Mouse (Mus musculus): Measurements from ENCODE around the gene Myrfl. TPM values are rescaled to one million over a fixed set of nuclear protein-coding genes. Genes with fewer than 3 reads are reported as not detected.

The Myrfl gene
- polyA plus RNA-seq, 1 experiment from 2014 or later, result 0.09 TPM

DNA sequence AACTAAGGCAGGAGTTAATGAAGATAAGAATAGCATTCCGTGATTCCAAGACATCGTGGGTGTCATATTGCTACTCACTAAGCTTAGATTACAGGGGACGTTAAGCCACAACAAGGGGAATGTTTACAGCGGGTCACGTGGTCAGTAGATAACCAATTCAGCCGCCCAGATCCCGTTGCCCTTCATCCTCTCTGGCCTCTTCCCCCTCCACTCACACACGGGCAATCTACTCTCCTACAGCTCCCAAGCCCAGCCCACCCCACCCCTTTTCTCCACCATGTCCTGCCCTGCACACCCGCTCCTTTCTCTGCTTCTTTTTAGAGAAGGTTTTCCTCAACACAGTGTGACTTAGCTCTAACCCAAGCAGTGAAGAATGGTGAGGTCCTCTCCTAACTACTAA is 87.3 kb downstream of the Myrfl start:
- WGBS, result 31% methylated on average over 9 of the region's 9 CpGs
- Histone ChIP-seq H3K9ac (no peak overlapping the region), H3K27ac (no peak overlapping the region), H3K27me3 (no peaks in the 10 kb centered on the region), H3K4me1 (no peaks in the 10 kb centered on the region), H3K9me3 (no peaks in the 10 kb centered on the region), H3K36me3 (no peaks in the 10 kb centered on the region), H3K4me2 (no peak overlapping the region), H3K4me3 (no peak overlapping the region)
- ATAC-seq (ENCODE audit: borderline replicate concordance, extremely low read depth, low FRiP score, low TSS enrichment), result no peak

DNA sequence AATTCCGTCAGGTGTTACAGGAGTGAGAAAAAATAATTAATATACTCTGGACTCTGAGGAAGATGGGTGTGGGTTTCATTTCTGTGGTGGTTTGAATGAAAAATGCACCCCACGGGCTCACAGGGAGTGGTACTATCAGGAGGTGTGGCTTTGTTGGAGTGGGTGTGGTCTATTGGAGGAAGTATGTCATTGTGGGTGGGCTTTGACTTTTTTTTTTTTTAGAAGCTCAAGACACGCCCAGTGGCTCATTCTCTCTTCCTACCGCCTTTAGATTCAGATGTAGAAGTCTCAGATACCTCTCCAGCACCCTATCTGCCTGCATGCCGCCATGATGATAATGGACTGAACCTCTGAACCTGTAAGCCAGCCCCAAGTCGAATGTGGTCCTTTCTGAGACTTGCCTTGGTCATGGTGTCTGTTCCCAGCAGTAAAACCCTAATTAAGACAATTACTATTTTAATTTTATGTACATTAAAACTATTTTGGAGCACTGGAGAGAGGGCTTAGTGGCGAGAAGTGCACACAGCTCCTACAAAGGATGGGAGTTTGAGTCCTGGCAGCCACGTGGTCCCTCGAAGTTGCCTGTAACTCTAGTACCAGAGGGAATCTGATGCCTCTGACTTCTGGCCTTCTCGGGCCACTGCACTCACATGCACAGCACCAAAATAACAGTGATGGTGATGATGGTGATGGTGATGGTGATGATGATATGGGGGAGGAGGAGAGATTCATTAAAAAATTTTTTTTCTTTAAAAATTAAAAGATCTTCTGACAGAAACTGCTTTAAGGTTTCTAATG is 88.0 kb downstream of the Myrfl start:
- no peak overlapping the region for H3K27ac ChIP-seq
- H3K9me3 ChIP-seq, result no peaks in the 10 kb centered on the region
- 86% methylated on average over 10 of the region's 10 CpGs for WGBS
- H3K36me3 ChIP-seq, result no peaks in the 10 kb centered on the region
- H3K9ac ChIP-seq, result no peak overlapping the region
- no peak for ATAC-seq (ENCODE audit: borderline replicate concordance, extremely low read depth, low FRiP score, low TSS enrichment)
- no peaks in the 10 kb centered on the region for H3K27me3 ChIP-seq
- no peak overlapping the region for H3K4me2 ChIP-seq
- no peaks in the 10 kb centered on the region for H3K4me1 ChIP-seq
- H3K4me3 ChIP-seq, result no peak overlapping the region

DNA sequence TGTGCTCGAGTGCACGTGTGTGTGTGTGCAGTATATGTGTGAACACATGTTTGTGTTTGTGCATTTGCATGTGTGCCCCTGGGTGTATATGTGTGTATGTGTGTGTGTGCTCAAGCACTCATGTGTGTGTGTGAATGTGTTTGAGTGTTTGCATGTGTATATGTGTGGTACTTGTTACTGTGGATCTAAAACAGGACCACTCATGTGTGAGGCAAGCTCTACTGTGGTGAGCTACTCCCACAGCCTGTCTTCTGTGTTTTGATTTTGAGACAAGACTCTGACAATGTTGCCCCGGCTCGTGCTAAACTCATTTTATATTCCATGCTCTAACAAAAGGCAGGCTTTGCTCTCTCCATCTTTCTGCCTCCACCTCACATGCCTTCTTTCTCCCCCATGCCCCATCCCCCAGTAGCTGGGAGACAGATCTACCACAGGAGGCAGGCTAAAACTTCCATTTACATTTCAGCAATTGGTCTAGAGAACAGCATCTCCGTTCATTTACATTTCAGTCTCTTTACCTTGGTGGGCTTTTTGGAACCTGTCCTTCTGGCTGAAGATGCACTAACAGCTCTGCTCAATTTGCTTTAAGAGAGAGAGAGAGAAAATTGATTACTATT is 94.4 kb downstream of the Myrfl start:
- no peaks in the 10 kb centered on the region for H3K36me3 ChIP-seq
- no peak overlapping the region for H3K9ac ChIP-seq
- H3K4me3 ChIP-seq, result no peak overlapping the region
- H3K9me3 ChIP-seq, result no peaks in the 10 kb centered on the region
- H3K4me1 ChIP-seq, result no peaks in the 10 kb centered on the region
- H3K27me3 ChIP-seq, result no peaks in the 10 kb centered on the region; the same call in 1 of the 2 replicates
- H3K27ac ChIP-seq, result no peak overlapping the region
- H3K4me2 ChIP-seq, result no peak overlapping the region
- 50% methylated on average over 5 of the region's 5 CpGs for whole genome bisulfite sequencing
- no peak for ATAC-seq (ENCODE audit: borderline replicate concordance, extremely low read depth, low FRiP score, low TSS enrichment)

DNA sequence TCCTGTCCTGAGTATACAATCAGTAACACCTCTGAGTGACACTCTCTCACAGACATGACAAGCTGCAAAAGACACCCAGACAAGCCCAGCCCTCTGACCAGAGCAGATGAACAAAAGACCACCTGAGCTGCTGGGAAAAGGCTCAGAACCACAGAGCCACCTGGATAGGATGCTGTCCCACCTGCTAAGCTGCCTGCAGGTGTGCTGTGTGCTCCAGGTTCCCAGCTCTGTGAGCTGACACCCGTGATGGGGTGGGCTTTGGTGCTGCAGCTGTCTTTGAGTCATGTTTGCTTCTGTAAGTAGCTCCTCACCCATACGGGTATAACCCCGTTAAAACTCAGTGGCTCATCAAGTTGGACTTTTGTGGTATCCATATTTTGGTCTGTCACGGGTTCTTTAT is 95.4 kb downstream of the Myrfl start:
- no peak for ATAC-seq (ENCODE audit: borderline replicate concordance, extremely low read depth, low FRiP score, low TSS enrichment)

DNA sequence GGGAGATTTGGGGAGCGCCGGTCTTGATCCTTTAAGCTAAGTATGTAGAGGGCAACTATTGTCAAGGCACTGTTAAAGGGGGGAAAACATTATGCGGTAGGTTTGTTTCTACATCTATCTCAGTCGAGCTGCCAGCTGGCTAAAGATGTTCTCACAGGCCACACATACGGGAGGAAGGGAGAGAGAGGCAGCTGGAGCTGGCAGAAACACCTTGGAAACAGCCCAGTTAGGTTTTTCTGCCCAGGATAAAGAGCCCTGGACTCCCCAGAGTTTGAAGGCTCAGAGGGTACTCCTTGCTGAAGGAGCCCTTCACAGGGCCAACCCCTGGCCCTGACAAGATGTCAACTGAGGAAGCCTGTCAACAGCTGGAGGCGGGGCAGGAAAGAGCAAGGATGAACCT is 100.7 kb downstream of the Myrfl start:
- no peak overlapping the region for H3K27ac ChIP-seq
- H3K4me2 ChIP-seq, result no peak overlapping the region
- no peak for ATAC-seq (ENCODE audit: borderline replicate concordance, extremely low read depth, low FRiP score, low TSS enrichment)
- no peaks in the 10 kb centered on the region for H3K27me3 ChIP-seq
- H3K9me3 ChIP-seq, result no peaks in the 10 kb centered on the region
- no peak overlapping the region for H3K4me3 ChIP-seq
- H3K9ac ChIP-seq, result no peak overlapping the region
- 61% methylated on average over 6 of the region's 6 CpGs for WGBS
- no peaks in the 10 kb centered on the region for H3K4me1 ChIP-seq
- H3K36me3 ChIP-seq, result no peaks in the 10 kb centered on the region

More for the DNA sequence above, 95.4 kb downstream of the Myrfl start:
- Histone ChIP-seq H3K4me2 (no peak overlapping the region), H3K27ac (no peak overlapping the region), H3K4me3 (no peak overlapping the region), H3K9me3 (no peaks in the 10 kb centered on the region), H3K4me1 (no peaks in the 10 kb centered on the region), H3K27me3 (no peaks in the 10 kb centered on the region; the same call in 1 of the 2 replicates), H3K9ac (no peak overlapping the region), H3K36me3 (no peaks in the 10 kb centered on the region)
- 51% methylated on average over 4 of the region's 4 CpGs for WGBS

DNA sequence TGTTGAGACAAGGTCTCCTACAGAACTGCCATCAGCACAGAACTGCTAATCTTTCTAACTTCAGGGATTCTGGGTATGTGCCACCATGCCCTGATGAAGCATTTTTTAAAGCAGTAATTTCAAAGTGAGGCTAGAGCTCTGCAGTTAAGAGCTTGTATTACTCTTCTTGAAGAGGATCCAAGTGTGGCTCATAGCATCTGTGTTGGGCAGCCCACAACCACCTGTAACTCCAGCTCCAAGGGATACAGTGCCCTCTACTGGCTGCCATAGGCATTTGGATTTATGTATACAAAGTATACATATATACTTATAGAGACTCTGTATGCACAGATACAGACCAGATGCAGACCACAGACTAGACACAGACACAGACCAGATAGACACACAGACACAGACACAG is 107.6 kb downstream of the Myrfl start:
- H3K9me3 ChIP-seq, result no peaks in the 10 kb centered on the region
- 0 out of 2 replicates have a peak, but pooled peaks have one; percentile 46 for ATAC-seq (ENCODE audit: borderline replicate concordance, extremely low read depth, low FRiP score, low TSS enrichment)

DNA sequence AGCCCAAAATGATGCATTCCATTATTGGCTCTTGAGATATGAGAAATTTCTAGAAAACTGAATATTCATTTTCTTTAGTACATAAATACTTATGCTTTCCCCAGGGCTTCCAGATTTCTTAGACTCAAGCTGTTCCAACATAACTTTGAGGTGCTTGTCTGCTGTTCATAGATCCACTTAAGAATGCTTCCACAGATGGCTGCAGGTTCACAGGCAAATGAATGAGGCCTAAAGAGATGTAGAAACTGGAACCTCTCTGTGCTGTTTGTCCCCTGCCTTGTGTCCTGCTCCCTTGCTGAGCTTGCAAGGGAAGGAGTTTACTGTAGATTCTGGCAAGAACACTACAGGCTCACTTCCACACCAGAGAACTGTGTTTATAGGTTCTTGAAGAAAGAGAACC is 108.3 kb downstream of the Myrfl start:
- Histone ChIP-seq H3K27ac (no peak overlapping the region), H3K4me3 (no peak overlapping the region), H3K36me3 (no peaks in the 10 kb centered on the region), H3K9me3 (no peaks in the 10 kb centered on the region), H3K4me1 (no peaks in the 10 kb centered on the region), H3K4me2 (no peak overlapping the region), H3K27me3 (no peaks in the 10 kb centered on the region), H3K9ac (no peak overlapping the region)
- no peak for ATAC-seq (ENCODE audit: borderline replicate concordance, extremely low read depth, low FRiP score, low TSS enrichment)

More for the DNA sequence above, 107.6 kb downstream of the Myrfl start:
- no peak overlapping the region for H3K4me3 ChIP-seq
- no peak overlapping the region for H3K27ac ChIP-seq
- H3K27me3 ChIP-seq, result no peaks in the 10 kb centered on the region
- no peak overlapping the region for H3K4me2 ChIP-seq
- H3K9ac ChIP-seq, result no peak overlapping the region
- H3K36me3 ChIP-seq, result no peaks in the 10 kb centered on the region
- H3K4me1 ChIP-seq, result no peaks in the 10 kb centered on the region

DNA sequence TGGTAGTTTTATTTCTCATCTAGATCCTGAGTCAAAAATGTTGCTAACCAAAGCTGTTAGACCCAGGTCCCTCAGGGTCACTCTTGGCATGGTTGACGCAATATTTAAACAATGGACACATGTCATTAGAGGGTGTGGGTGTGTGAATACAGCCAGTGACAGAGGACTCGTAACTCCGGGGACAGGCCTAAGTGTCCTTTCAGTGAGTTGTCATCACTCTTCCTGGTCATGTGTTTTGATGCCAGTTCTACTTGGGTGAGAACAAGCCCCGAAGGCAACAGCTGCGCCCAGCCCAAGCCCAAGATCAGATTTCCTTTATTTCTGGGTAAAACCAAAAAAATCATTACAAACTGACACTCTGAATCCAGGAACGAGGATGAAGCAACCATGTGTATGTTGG is 112.6 kb downstream of the Myrfl start:
- Histone ChIP-seq H3K27me3 (no peaks in the 10 kb centered on the region), H3K4me2 (no peak overlapping the region), H3K36me3 (no peaks in the 10 kb centered on the region), H3K4me3 (no peak overlapping the region), H3K27ac (no peak overlapping the region), H3K9me3 (no peaks in the 10 kb centered on the region), H3K4me1 (no peaks in the 10 kb centered on the region), H3K9ac (no peak overlapping the region)
- ATAC-seq (ENCODE audit: borderline replicate concordance, extremely low read depth, low FRiP score, low TSS enrichment), result no peak
- 61% methylated on average over 6 of the region's 6 CpGs for WGBS

DNA sequence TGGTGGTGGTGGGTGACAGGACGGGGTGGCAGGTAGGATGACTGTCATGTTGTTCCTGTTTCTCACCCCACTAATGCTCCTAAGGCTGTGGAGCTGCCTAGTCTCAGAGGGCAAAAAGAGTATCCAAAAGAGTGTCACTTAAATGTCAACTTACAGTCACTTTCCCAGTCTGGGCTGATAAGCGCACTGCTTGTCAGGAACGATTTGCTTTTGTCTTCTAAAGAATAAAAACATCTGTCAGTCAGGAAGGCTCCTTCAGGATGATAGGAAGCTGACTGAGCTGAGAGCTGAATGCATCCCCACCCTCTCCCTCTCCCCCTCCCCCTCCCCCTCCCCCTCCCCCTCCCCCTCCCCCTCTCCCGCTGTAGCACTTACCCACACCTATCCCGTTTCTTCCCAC is 113.7 kb downstream of the Myrfl start:
- no peaks in the 10 kb centered on the region for H3K4me1 ChIP-seq
- H3K4me2 ChIP-seq, result no peak overlapping the region
- WGBS, result 34% methylated on average over 3 of the region's 5 CpGs
- no peak overlapping the region for H3K9ac ChIP-seq
- no peak overlapping the region for H3K4me3 ChIP-seq
- H3K27ac ChIP-seq, result no peak overlapping the region
- no peaks in the 10 kb centered on the region for H3K9me3 ChIP-seq
- no peaks in the 10 kb centered on the region for H3K27me3 ChIP-seq
- no peak for ATAC-seq (ENCODE audit: borderline replicate concordance, extremely low read depth, low FRiP score, low TSS enrichment)
- no peaks in the 10 kb centered on the region for H3K36me3 ChIP-seq

DNA sequence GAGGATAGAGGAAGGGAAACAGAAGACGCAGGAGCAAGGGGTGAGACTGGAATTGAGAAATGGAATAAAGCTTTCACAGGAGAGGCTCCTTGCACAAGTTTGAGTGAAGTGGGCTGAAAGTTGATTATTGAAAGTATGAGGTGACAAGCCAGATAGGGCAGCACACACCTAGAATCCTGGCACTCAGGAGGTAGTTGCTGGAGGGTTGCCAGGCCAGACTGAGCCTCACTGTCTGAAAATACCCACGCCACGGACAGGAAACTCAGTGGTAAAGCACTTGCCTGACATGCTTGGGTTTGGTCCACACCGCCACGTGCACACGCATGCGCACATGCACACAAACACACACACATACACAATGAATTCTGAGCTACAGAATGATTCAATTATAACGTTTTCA is 118.8 kb downstream of the Myrfl start:
- no peak for ATAC-seq (ENCODE audit: borderline replicate concordance, extremely low read depth, low FRiP score, low TSS enrichment)
- no peaks in the 10 kb centered on the region for H3K4me1 ChIP-seq
- no peaks in the 10 kb centered on the region for H3K27me3 ChIP-seq
- H3K9me3 ChIP-seq, result no peaks in the 10 kb centered on the region
- no peaks in the 10 kb centered on the region for H3K36me3 ChIP-seq
- H3K9ac ChIP-seq, result no peak overlapping the region
- no peak overlapping the region for H3K27ac ChIP-seq
- H3K4me2 ChIP-seq, result no peak overlapping the region
- no peak overlapping the region for H3K4me3 ChIP-seq
- 83% methylated on average over 8 of the region's 8 CpGs for WGBS

DNA sequence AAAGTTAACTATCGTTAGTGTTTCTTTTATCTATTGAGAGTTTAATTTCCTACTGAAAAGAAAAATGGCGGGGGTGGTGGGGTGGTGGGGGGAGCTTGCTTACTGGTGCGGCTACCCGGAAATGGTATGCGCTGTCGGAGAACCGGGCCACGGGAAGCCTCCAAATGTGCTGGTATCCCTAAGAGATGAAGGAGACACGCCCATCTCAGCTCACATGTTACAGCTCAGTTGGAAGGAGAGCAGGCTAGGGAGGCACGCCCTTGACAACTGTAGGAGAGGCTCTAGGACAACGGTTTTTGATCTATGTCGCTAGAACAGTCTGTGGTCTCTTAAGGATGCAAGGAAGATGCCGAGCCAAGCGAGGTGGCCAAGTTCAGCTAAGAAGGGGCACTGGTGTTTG is 119.9 kb downstream of the Myrfl start:
- Histone ChIP-seq H3K27me3 (no peaks in the 10 kb centered on the region), H3K9me3 (no peaks in the 10 kb centered on the region), H3K4me1 (peaks cover 4% of the 10 kb centered on the region; the same call in 1 of the 2 replicates), H3K9ac (no peak overlapping the region), H3K4me3 (no peak overlapping the region), H3K36me3 (no peaks in the 10 kb centered on the region), H3K27ac (no peak overlapping the region), H3K4me2 (no peak overlapping the region)
- no peak for ATAC-seq (ENCODE audit: borderline replicate concordance, extremely low read depth, low FRiP score, low TSS enrichment)
- 83% methylated on average over 14 of the region's 14 CpGs for WGBS

DNA sequence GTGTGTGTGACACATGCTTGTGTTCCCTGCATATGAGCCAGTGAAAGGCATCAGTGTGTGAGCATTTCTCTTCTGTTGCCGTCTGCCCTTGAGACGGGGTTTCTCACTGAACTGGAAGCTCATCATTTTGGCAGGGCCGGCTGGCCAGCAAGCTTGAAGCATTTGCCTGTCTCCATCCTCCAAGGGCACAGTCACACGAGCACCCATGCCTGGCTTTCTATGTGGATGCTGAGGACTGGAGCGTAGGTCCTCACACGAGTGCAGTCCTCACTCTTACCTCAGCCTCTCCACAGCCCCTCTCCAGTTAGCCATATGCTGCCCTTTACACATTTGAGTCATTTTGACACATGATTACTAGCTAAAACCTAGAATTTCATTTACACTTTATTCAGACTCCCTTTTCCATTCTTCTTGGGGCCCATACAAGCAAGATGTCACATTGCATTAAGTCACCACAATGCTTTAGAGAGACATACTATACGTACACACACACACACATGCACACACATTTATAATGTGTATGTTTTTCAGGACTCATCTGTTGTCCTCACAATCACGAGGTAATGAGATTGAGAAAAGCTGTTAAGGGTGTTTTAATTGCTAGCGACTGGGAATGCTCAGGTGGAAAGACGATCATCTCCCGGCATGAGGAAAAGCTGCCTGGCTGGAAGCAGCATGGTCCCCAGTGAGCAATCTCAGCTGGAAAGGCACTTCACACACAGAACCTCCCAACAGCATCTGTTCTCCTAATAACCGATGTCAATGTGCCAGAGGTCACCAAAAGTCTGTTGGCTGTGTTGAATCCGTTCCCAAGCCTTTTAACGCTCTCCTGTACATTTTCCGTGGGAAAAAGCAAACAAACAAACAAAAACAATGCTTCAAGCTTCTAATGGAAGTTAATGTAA is 122.6 kb downstream of the Myrfl start:
- Histone ChIP-seq H3K4me1 (peaks cover 14% of the 10 kb centered on the region), H3K9ac (no peak overlapping the region), H3K4me2 (no peak overlapping the region), H3K9me3 (no peaks in the 10 kb centered on the region), H3K27me3 (no peaks in the 10 kb centered on the region), H3K27ac (no peak overlapping the region), H3K4me3 (no peak overlapping the region), H3K36me3 (no peaks in the 10 kb centered on the region)
- no peak for ATAC-seq (ENCODE audit: borderline replicate concordance, extremely low read depth, low FRiP score, low TSS enrichment)
- WGBS, result 56% methylated on average over 15 of the region's 15 CpGs
